In genomic region chr15:5326996-5327395, GRCm38 (mm10) we compare ENCODE assay signal across 17 mouse cellular contexts.
"Had no signal": no experiment of that assay in that cellular context is flagged by ENCODE, and none has a peak within 500 bp of the region (broad histone marks: within the 10 kb centered on the region; RNA-seq: fewer than 3 reads in every experiment).

No protein-coding gene starts in this region.

- H3K36me3 ChIP-seq: lung, embryonic 15.5 days; midbrain, embryonic 13.5 days; midbrain, embryonic 15.5 days; neural tube, embryonic 12.5 days had no signal

- H3K4me3 ChIP-seq: lung, embryonic 15.5 days; megakaryocyte, embryonic 14.5 days; midbrain, embryonic 13.5 days; midbrain, embryonic 15.5 days; neural tube, embryonic 12.5 days had no signal

- H3K4me1 ChIP-seq: lung, embryonic 15.5 days; megakaryocyte, embryonic 14.5 days; midbrain, embryonic 13.5 days; midbrain, embryonic 15.5 days; neural tube, embryonic 12.5 days had no signal

- ATAC-seq: liver, postnatal 0 days; lung, postnatal 0 days; midbrain, embryonic 13.5 days; midbrain, embryonic 15.5 days had no signal

- H3K4me2 ChIP-seq: lung, embryonic 15.5 days; midbrain, embryonic 11.5 days; midbrain, embryonic 13.5 days; midbrain, embryonic 15.5 days; neural tube, embryonic 12.5 days had no signal

- H3K27me3 ChIP-seq: lung, embryonic 15.5 days; megakaryocyte, embryonic 14.5 days; midbrain, embryonic 13.5 days; midbrain, embryonic 15.5 days; neural tube, embryonic 12.5 days had no signal

- DNase-seq: liver, postnatal 0 days; lung, adult 2 months; lung, postnatal 14 days; lung, postnatal 36 days; right cerebral cortex, postnatal 14 days; spleen, adult 18-20 months; thymus, adult 18-20 months; thymus, postnatal 14 days; thymus, postnatal 36 days had no signal

- H3K9ac ChIP-seq: liver, postnatal 0 days; lung, embryonic 15.5 days; midbrain, embryonic 13.5 days; midbrain, embryonic 15.5 days; neural tube, embryonic 12.5 days had no signal

- H3K27ac ChIP-seq: lung, embryonic 15.5 days; macrophage; midbrain, embryonic 13.5 days; midbrain, embryonic 15.5 days; neural tube, embryonic 12.5 days had no signal

- H3K9me3 ChIP-seq: lung, embryonic 15.5 days; megakaryocyte, embryonic 14.5 days; midbrain, embryonic 13.5 days; midbrain, embryonic 15.5 days; neural tube, embryonic 12.5 days had no signal
